Mouse (Mus musculus) MEL (cell line): ENCODE data around the gene Gm5868. TPM values are rescaled to one million over a fixed set of nuclear protein-coding genes. Genes with fewer than 3 reads are reported as not detected.

Experiments used
- DNase-seq: peaks from one replicate; pipeline ENCODE4 v3.0.0; 2011; ENCODE audit warnings: low read depth, low spot score
- H3K27ac ChIP-seq: 2 replicates; pipeline ENCODE4 v1.5.1; 2012; ENCODE audit warnings: low read depth, mild to moderate bottlenecking, control low read depth, low read length, moderate library complexity; ENCODE audit not compliant: control insufficient read depth
- H3K27me3 ChIP-seq, 2 experiments: fragments of 150-350 bp in 1 of 2; sonication (generic) in 1 of 2; 2 replicates each; pipeline ENCODE4 v1.6.1; 2012; ENCODE audit warnings: low read length in 2 of 2, mild to moderate bottlenecking in 2 of 2, improper control_type of control experiment in 1 of 2, moderate library complexity in 1 of 2; ENCODE audit not compliant: insufficient read depth in 2 of 2, control insufficient read depth in 1 of 2
- H3K36me3 ChIP-seq, 2 experiments: 2 replicates each; pipeline ENCODE4 v1.6.1; 2012 to 2014; ENCODE audit warnings: low read length in 2 of 2, improper control_type of control experiment in 1 of 2, inconsistent platforms in 1 of 2, mild to moderate bottlenecking in 1 of 2; ENCODE audit not compliant: insufficient read depth in 2 of 2, control insufficient read depth in 1 of 2
- H3K4me1 ChIP-seq, 2 experiments: fragments of 150-350 bp in 1 of 2; sonication (generic) in 1 of 2; 2 replicates each; pipeline ENCODE4 v1.6.1; 2012; ENCODE audit warnings: low read length in 2 of 2, improper control_type of control experiment in 1 of 2, mild to moderate bottlenecking in 1 of 2; ENCODE audit not compliant: insufficient read depth in 2 of 2, control insufficient read depth in 1 of 2
- H3K4me3 ChIP-seq, 2 experiments: fragments of 150-350 bp in 1 of 2; sonication (generic) in 1 of 2; 2 replicates each; pipeline ENCODE4 v1.5.1; 2012; ENCODE audit warnings: low read depth in 2 of 2, low read length in 2 of 2, mild to moderate bottlenecking in 2 of 2, moderate library complexity in 2 of 2, control low read depth in 1 of 2, improper control_type of control experiment in 1 of 2; ENCODE audit not compliant: control insufficient read depth in 1 of 2, insufficient read depth in 1 of 2
- H3K79me2 ChIP-seq: 2 replicates; pipeline ENCODE4 v1.6.1; 2012; ENCODE audit warnings: mild to moderate bottlenecking, low read length, moderate library complexity; ENCODE audit not compliant: control insufficient read depth, poor library complexity, insufficient read depth
- H3K9ac ChIP-seq: 2 replicates; pipeline ENCODE4 v1.6.1; 2012; ENCODE audit warnings: low read depth, mild to moderate bottlenecking, control low read depth, low read length, moderate library complexity; ENCODE audit not compliant: control insufficient read depth, poor library complexity, severe bottlenecking
- H3K9me3 ChIP-seq: fragments of 150-350 bp; sonication (generic); replicated peaks from 2 replicates; pipeline ENCODE4 v1.6.1; 2012; ENCODE audit warnings: mild to moderate bottlenecking, low read length, improper control_type of control experiment, moderate library complexity; ENCODE audit not compliant: insufficient read depth
- CHD2 ChIP-seq: IDR thresholded peaks from 2 replicates; pipeline ENCODE4 v1.6.1; 2011; ENCODE audit warnings: low read length, improper control_type of control experiment
- CTCF ChIP-seq, 3 experiments: IDR thresholded peaks in 2 of 3; conservative IDR thresholded peaks in 1 of 3; 2 replicates each; pipeline ENCODE4 v1.5.1; 2011 to 2012; ENCODE audit warnings: low read length in 3 of 3, low read depth in 2 of 3, mild to moderate bottlenecking in 2 of 3, improper control_type of control experiment in 1 of 3, inconsistent platforms in 1 of 3, mixed read lengths in 1 of 3, moderate library complexity in 1 of 3; ENCODE audit not compliant: control insufficient read depth in 1 of 3, insufficient read depth in 1 of 3, poor library complexity in 1 of 3, severe bottlenecking in 1 of 3
- GABPA ChIP-seq: IDR thresholded peaks from 2 replicates; pipeline ENCODE4 v1.6.1; 2012; ENCODE audit warnings: low read depth, mild to moderate bottlenecking, inconsistent platforms, low read length, improper control_type of control experiment, moderate library complexity
- HCFC1 ChIP-seq: IDR thresholded peaks from 2 replicates; pipeline ENCODE4 v1.6.1; 2012; ENCODE audit warnings: low read depth, mild to moderate bottlenecking, inconsistent platforms, low read length, improper control_type of control experiment, moderate library complexity
- MAFK ChIP-seq: IDR thresholded peaks from 2 replicates; pipeline ENCODE4 v1.6.1; 2011; ENCODE audit warnings: low read depth, mild to moderate bottlenecking, low read length, improper control_type of control experiment, borderline replicate concordance
- MAX ChIP-seq: IDR thresholded peaks from 2 replicates; pipeline ENCODE4 v1.6.1; 2011; ENCODE audit warnings: low read length, improper control_type of control experiment
- MEF2A ChIP-seq: IDR thresholded peaks from 2 replicates; pipeline ENCODE4 v1.6.1; 2014; ENCODE audit warnings: low read depth, mild to moderate bottlenecking, inconsistent platforms, low read length, improper control_type of control experiment; ENCODE audit not compliant: poor library complexity, insufficient replicate concordance, severe bottlenecking; ENCODE audit errors: extremely low read depth
- NELFE ChIP-seq: IDR thresholded peaks from 2 replicates; pipeline ENCODE4 v1.6.1; 2011; ENCODE audit warnings: low read depth, low read length, improper control_type of control experiment
- NRF1 ChIP-seq: IDR thresholded peaks from 2 replicates; pipeline ENCODE4 v1.6.1; 2014; ENCODE audit warnings: low read depth, mild to moderate bottlenecking, inconsistent platforms, low read length, improper control_type of control experiment, moderate library complexity; ENCODE audit not compliant: poor library complexity, insufficient read depth, severe bottlenecking
- POLR2A ChIP-seq, 2 experiments: IDR thresholded peaks; 2 replicates each; pipeline ENCODE4 v1.6.1; 2011 to 2012; ENCODE audit warnings: low read length in 2 of 2, mild to moderate bottlenecking in 2 of 2, control low read depth in 1 of 2, improper control_type of control experiment in 1 of 2, low read depth in 1 of 2, moderate library complexity in 1 of 2; ENCODE audit not compliant: control insufficient read depth in 1 of 2, insufficient read depth in 1 of 2, poor library complexity in 1 of 2
- POLR2AphosphoS2 ChIP-seq: IDR thresholded peaks from 2 replicates; pipeline ENCODE4 v1.6.1; 2011; ENCODE audit warnings: low read length, improper control_type of control experiment
- POLR2AphosphoS5 ChIP-seq: IDR thresholded peaks from 2 replicates; pipeline ENCODE4 v1.6.1; 2012; ENCODE audit warnings: low read depth, borderline replicate concordance, mild to moderate bottlenecking, inconsistent platforms, low read length, moderate library complexity, mixed read lengths
- RAD21 ChIP-seq: IDR thresholded peaks from 2 replicates; pipeline ENCODE4 v1.6.1; 2011; ENCODE audit warnings: mild to moderate bottlenecking, low read depth, low read length, improper control_type of control experiment
- SIN3A ChIP-seq: IDR thresholded peaks from 2 replicates; pipeline ENCODE4 v1.6.1; 2012; ENCODE audit warnings: low read length, improper control_type of control experiment, inconsistent platforms
- SMC3 ChIP-seq: IDR thresholded peaks from 2 replicates; pipeline ENCODE4 v1.6.1; 2011; ENCODE audit warnings: low read depth, low read length, improper control_type of control experiment
- TAL1 ChIP-seq: IDR thresholded peaks from 2 replicates; pipeline ENCODE4 v1.6.1; 2012; ENCODE audit warnings: mild to moderate bottlenecking, inconsistent platforms, low read length, moderate library complexity, mixed read lengths
- TBP ChIP-seq: IDR thresholded peaks from 2 replicates; pipeline ENCODE4 v1.8.0; 2011; ENCODE audit warnings: low read depth, low read length, improper control_type of control experiment
- USF2 ChIP-seq, 2 experiments: IDR thresholded peaks; 2 replicates each; pipeline ENCODE4 v1.6.1; 2011 to 2012; ENCODE audit warnings: improper control_type of control experiment in 2 of 2, low read length in 2 of 2, borderline replicate concordance in 1 of 2, inconsistent platforms in 1 of 2, low read depth in 1 of 2, mild to moderate bottlenecking in 1 of 2; ENCODE audit not compliant: insufficient read depth in 1 of 2
- ZKSCAN1 ChIP-seq: IDR thresholded peaks from 2 replicates; pipeline ENCODE4 v1.6.1; 2012; ENCODE audit warnings: low read depth, mild to moderate bottlenecking, inconsistent platforms, low read length, improper control_type of control experiment, moderate library complexity
- ZMIZ1 ChIP-seq: IDR thresholded peaks from 2 replicates; pipeline ENCODE4 v1.6.1; 2012; ENCODE audit warnings: low read depth, mild to moderate bottlenecking, inconsistent platforms, low read length, improper control_type of control experiment, moderate library complexity
- ZNF384 ChIP-seq: IDR thresholded peaks from 2 replicates; pipeline ENCODE4 v1.6.1; 2012; ENCODE audit warnings: low read depth, mild to moderate bottlenecking, inconsistent platforms, low read length, improper control_type of control experiment
- polyA plus RNA-seq, 2 experiments: library from polyadenylated mRNA; stranded (reverse) in 1 of 2; unstranded in 1 of 2; fragments of >175 nt in 1 of 2; fragments of >200 nt in 1 of 2; gene quantifications; 2 replicates each; pipeline versions ENCODE4 v1.2.1 to v1.2.4; 2012; ENCODE audit warnings: low replicate concordance in 2 of 2, low read depth in 1 of 2; ENCODE audit not compliant: insufficient read length in 2 of 2, insufficient read depth in 1 of 2, missing spikeins in 1 of 2
- total RNA-seq: library from RNA; depleted of rRNA; stranded (reverse); fragments of 300-350 nt; gene quantifications from 2 replicates; pipeline ENCODE4 v1.2.3, GENCODE M21; 2012; rRNA removed

Gene Gm5868
- total and polyA plus RNA-seq, 3 experiments = not detected

- Histone ChIP-seq H3K27ac (no peak overlapping the region), H3K4me1 (peaks cover 4 to 9% of the 10 kb centered on the region in 2 experiments), H3K27me3 (no peaks in the 10 kb centered on the region), H3K9me3 (no peaks in the 10 kb centered on the region), H3K4me3 (no peak overlapping the region), H3K9ac (no peak overlapping the region), H3K79me2 (peaks cover 11% of the 10 kb centered on the region), H3K36me3 (peaks cover 13 to 30% of the 10 kb centered on the region in 2 experiments)
- no peak for TF ChIP-seq POLR2AphosphoS5
- no peak for TF ChIP-seq NELFE
- no peak for TF ChIP-seq MAX
- no peak for TF ChIP-seq POLR2A (IDR thresholded peaks at IDR 0.05; ENCODE audit: control insufficient read depth in 1 of 2, insufficient read depth in 1 of 2, low read depth in 1 of 2, low read length in 2 of 2, poor library complexity in 1 of 2)
- TF ChIP-seq SMC3 = no peak
- no peak for TF ChIP-seq ZNF384
- TF ChIP-seq MEF2A = no peak
- no peak for TF ChIP-seq MAFK
- no peak for TF ChIP-seq ZKSCAN1
- no peak for TF ChIP-seq CHD2
- TF ChIP-seq POLR2AphosphoS2 = no peak
- no peak for TF ChIP-seq USF2 (IDR thresholded peaks at IDR 0.05; ENCODE audit: borderline replicate concordance in 1 of 2, insufficient read depth in 1 of 2, low read depth in 1 of 2, low read length in 2 of 2)
- DNase-seq = no peak
Measured at GRCm38 (mm10) chr5:72556245-72556644, 31.1 kb downstream of the Gm5868 start.

- H3K9me3 ChIP-seq = no peaks in the 10 kb centered on the region
- DNase-seq = no peak
- H3K4me3 ChIP-seq = no peak overlapping the region
- H3K79me2 ChIP-seq = no peaks in the 10 kb centered on the region
- H3K36me3 ChIP-seq = peaks cover 2 to 24% of the 10 kb centered on the region in 2 experiments; a peak in 3 of 4 replicates
- H3K9ac ChIP-seq = no peak overlapping the region
- H3K27me3 ChIP-seq = no peaks in the 10 kb centered on the region
- no peaks in the 10 kb centered on the region; a peak in 1 of 4 replicates for H3K4me1 ChIP-seq
- TF ChIP-seq USF2 (IDR thresholded peaks at IDR 0.05; ENCODE audit: borderline replicate concordance in 1 of 2, insufficient read depth in 1 of 2, low read depth in 1 of 2, low read length in 2 of 2) (no peak), ZMIZ1 (no peak), TBP (no peak), POLR2A (IDR thresholded peaks at IDR 0.05; ENCODE audit: control insufficient read depth in 1 of 2, insufficient read depth in 1 of 2, low read depth in 1 of 2, low read length in 2 of 2, poor library complexity in 1 of 2) (no peak), HCFC1 (no peak), TAL1 (no peak), RAD21 (no peak), SIN3A (no peak), CHD2 (no peak), CTCF (IDR thresholded peaks at IDR 0.05 in 2 of 3, conservative IDR thresholded peaks at IDR 0.05 in 1 of 3; ENCODE audit: control insufficient read depth in 1 of 3, insufficient read depth in 1 of 3, low read depth in 2 of 3, low read length in 3 of 3, poor library complexity in 1 of 3, severe bottlenecking in 1 of 3) (no peak), GABPA (no peak), POLR2AphosphoS5 (no peak), NRF1 (no peak)
- TF ChIP-seq, all 39 proteins: peak for 0
- no peak overlapping the region for H3K27ac ChIP-seq
Measured at GRCm38 (mm10) chr5:72551209-72551608, 36.1 kb downstream of the Gm5868 start.

Other genes with a start within 250 kb of the Gm5868 start
- not detected in 2 replicates for gene Corin, start 83.1 kb downstream of the Gm5868 start, total RNA-seq
- not detected for gene Corin, start 83.1 kb downstream of the Gm5868 start, polyA plus RNA-seq
- gene Nfxl1, start 27.9 kb downstream of the Gm5868 start, total RNA-seq = 13.0 and 13.5 TPM in 2 replicates
- gene Nfxl1, start 27.9 kb downstream of the Gm5868 start, polyA plus RNA-seq = 10 to 100 TPM in 1 of 2 experiments, not detected in 1; 18.9 TPM
- not detected in 2 replicates for gene Zar1, start 6.3 kb downstream of the Gm5868 start, total RNA-seq
- gene Zar1, start 6.3 kb downstream of the Gm5868 start, polyA plus RNA-seq = under 1 TPM in 1 of 2 experiments, not detected in 1; 0.93 TPM
- gene Cnga1, start 56.7 kb upstream of the Gm5868 start, total RNA-seq = 0.10 TPM in 1 of 2 replicates, not detected in the other
- under 1 TPM in 1 of 2 experiments, not detected in 1; 0.04 TPM for gene Cnga1, start 56.7 kb upstream of the Gm5868 start, polyA plus RNA-seq
- gene Nipal1, start 60.2 kb upstream of the Gm5868 start, total RNA-seq = 0.13 TPM in 1 of 2 replicates, not detected in the other
- gene Nipal1, start 60.2 kb upstream of the Gm5868 start, polyA plus RNA-seq = under 1 TPM in 1 of 2 experiments, not detected in 1; 0.35 TPM
- 0.23 and 0.26 TPM in 2 replicates for gene Txk, start 165.2 kb upstream of the Gm5868 start, total RNA-seq
- gene Txk, start 165.2 kb upstream of the Gm5868 start, polyA plus RNA-seq = under 1 TPM in 1 of 2 experiments, not detected in 1; 0.10 TPM